Mouse (Mus musculus): ENCODE results near the gene Zfp292. TPM values are rescaled to one million over a fixed set of nuclear protein-coding genes. Genes with fewer than 3 reads are reported as not detected.

Zfp292 gene
- total RNA-seq, 1 experiment from 2014 or later = 65.7 TPM

DNA sequence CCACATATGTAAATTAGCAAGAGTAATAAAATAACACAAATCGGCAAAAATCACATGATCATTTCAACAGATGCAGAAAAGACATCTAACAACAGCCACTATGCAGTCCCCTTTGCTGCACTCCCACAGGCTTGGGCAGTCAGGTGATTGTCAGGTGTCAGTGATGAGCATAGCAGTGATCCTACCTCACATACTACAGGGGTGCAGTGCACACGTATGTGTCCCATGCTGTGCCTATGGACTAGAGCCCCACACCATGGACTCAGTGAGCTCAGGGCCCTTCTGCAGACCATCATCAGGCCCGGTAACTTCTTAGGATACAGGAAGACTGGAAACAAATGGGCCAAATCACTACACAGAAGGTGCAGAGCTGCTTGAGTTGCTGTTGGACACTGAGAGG is 39.9 kb downstream of the Zfp292 start:
- ATAC-seq (replicated peaks in 1 of 2; ENCODE audit: insufficient read depth in 1 of 2, low FRiP score in 2 of 2, low TSS enrichment in 1 of 2, low read depth in 1 of 2, poor library complexity in 2 of 2, severe bottlenecking in 2 of 2) = no peak

DNA sequence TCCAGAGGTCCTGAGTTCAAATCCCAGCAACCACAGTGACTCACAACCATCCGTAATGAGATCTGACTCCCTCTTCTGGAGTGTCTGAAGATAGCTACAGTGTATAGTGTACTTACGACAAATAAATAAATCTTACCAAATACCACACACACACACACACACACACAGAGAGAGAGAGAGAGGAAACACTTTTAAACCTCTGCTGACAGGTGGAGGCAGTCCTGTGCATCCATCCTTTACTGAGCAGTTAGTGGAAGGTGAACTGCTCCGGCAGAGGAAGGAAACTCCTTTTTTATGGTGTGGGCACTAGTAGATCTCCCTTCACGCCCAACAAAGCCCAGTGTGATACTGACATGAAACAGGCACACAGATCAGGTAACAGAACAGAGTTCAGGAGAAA is 51.3 kb downstream of the Zfp292 start:
- no peak for ATAC-seq (replicated peaks in 1 of 2; ENCODE audit: insufficient read depth in 1 of 2, low FRiP score in 2 of 2, low TSS enrichment in 1 of 2, low read depth in 1 of 2, poor library complexity in 2 of 2, severe bottlenecking in 2 of 2)

DNA sequence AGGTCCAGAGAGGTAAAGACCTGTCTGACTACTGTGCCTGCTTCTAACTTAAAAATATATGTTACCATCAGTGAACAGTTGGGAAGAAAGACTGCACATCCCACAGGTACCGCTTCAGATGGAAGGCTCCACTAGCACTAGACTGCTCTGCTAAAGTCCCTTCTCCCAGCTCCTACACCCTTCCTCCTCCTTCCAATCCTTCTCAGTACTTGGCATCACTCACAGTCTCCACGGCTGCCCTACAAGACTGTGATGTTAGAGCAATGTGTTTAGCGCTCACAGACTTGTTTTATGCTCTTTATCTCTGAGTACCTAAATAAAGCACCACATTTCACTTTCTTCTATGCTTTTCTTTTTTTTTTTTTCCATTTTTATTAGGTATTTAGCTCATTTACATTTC is 53.3 kb downstream of the Zfp292 start:
- ATAC-seq (replicated peaks in 1 of 2; ENCODE audit: insufficient read depth in 1 of 2, low FRiP score in 2 of 2, low TSS enrichment in 1 of 2, low read depth in 1 of 2, poor library complexity in 2 of 2, severe bottlenecking in 2 of 2) = no peak

DNA sequence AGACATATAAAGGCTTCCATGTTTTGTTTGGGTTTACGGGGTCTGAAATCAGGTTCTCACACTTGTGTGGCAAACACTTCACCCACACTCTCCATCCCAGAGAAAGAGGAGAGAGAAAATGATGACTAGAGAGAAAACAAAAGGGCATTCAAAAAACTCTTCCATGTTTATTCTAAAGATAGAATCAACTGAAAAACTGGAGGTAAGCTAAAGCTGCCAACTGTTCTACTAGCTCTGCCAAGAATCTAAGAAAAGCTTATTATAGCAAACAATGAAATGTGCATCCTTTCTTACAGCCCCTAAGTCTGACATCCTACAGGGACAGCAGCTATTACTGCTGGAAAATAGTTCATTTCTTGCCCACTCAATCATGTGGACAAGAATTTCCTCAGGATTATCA is 58.9 kb downstream of the Zfp292 start:
- ATAC-seq (replicated peaks in 1 of 2; ENCODE audit: insufficient read depth in 1 of 2, low FRiP score in 2 of 2, low TSS enrichment in 1 of 2, low read depth in 1 of 2, poor library complexity in 2 of 2, severe bottlenecking in 2 of 2) = no peak

DNA sequence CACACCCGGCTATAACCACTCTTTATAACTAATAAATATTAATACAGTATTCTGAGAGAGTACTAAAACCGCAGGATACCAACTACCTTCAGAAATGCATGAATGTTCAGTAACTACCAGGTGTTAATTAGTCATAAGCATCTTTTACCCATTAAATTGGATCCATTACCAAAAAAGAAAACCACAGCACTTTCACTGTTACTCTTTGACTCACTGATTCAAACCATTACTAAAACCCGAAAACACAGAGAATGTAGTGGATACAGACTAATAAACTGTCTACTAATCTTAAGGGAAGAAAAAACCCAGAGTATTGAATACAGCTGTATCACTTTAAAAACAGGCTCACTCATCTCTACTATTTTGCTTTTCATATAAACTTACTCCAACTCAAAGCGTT is 62.9 kb downstream of the Zfp292 start:
- no peak for ATAC-seq (replicated peaks in 1 of 2; ENCODE audit: insufficient read depth in 1 of 2, low FRiP score in 2 of 2, low TSS enrichment in 1 of 2, low read depth in 1 of 2, poor library complexity in 2 of 2, severe bottlenecking in 2 of 2)

DNA sequence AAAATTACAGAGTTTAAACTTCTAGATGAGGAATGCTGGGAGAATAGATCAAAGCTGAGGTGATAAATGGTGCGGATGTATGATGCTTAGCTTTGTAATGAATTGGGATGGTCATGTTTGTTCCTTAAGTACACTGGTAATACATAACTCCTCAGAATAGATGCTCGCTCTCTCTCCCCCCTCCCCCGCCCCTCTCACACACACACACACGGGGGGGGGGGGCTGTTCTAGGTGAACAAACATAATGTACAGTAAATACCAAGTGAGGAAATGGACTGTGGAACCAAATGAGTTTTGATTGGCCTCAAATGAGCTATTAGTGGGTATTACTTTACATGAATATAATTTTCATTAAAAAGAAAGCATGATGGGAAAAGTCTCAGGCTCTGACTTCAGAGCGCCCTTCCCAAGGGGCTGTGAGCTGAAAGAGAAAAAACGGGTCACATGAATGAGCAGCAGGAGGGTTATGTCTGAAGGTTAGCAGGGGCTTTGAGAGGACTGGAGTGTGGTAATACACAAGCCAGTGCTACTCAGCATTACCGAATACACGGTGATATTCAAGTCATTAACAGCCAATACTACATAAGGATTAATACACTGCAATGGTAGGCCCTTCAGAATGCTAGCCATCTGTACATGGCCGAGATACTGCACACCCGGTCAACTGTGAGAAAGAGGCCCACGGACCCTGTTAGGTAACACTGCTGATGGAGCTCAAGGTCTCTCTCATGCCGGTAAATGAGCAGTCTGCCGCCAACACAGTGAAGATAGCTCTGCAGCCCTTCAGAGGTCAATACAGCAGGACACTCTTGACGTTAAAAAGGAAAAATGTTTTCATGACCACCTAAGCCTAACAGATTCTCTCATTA is 81.4 kb downstream of the Zfp292 start:
- ATAC-seq (replicated peaks in 1 of 2; ENCODE audit: insufficient read depth in 1 of 2, low FRiP score in 2 of 2, low TSS enrichment in 1 of 2, low read depth in 1 of 2, poor library complexity in 2 of 2, severe bottlenecking in 2 of 2) = no peak

DNA sequence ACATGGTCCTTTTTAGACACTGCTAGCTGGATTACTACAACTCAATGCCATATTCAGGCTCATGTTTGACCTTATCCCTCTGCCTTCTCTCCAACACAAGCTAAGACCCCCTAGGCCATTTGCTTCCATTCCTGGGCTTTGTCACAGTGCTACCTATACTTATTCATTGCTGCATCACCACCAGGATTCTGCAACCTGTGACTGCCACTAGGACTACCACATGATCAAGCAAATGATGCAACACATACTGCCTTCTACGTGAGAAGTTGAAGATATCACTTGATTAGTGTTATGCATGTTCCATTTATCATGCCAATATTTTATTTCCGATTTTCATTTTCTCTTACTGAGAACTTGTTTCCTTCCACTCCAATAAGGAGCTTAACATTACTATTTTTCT is 84.8 kb downstream of the Zfp292 start:
- ATAC-seq (replicated peaks in 1 of 2; ENCODE audit: insufficient read depth in 1 of 2, low FRiP score in 2 of 2, low TSS enrichment in 1 of 2, low read depth in 1 of 2, poor library complexity in 2 of 2, severe bottlenecking in 2 of 2) = no peak

DNA sequence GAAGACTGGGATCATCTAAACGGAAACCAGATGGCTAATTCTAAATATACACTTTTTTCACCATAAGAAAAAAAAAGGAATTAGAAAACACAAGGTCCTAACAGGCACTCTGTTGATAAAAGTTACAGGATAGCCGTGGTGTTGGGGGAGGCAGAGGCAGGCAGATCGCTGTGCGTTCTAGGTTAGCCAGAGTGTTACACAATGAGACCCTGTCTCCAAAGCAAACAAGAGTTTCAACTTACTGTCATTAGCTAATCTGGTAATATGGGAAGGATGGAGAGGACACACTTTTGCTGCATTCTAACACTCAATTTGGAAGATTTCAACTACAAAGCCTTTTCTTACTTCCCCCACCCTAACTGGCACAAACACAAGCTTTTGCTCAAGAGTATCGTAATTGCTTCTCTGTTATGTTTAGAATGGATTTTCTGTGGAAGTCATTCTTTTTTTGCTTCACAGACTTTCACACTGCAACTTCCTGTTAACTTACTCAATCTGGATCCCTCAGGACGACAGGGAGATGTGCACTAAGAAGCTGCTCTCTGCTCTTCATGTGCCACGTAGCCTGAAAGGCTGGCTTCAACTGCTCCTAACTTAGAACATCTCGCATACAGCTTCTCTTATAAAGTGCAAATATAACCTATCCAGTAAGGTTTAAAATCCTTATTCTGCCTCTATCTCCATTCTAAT is 85.3 kb downstream of the Zfp292 start:
- ATAC-seq (replicated peaks in 1 of 2; ENCODE audit: insufficient read depth in 1 of 2, low FRiP score in 2 of 2, low TSS enrichment in 1 of 2, low read depth in 1 of 2, poor library complexity in 2 of 2, severe bottlenecking in 2 of 2) = 0 out of 4 replicates have a peak, but pooled peaks of 1 of the 2 experiments have one; percentile 17

DNA sequence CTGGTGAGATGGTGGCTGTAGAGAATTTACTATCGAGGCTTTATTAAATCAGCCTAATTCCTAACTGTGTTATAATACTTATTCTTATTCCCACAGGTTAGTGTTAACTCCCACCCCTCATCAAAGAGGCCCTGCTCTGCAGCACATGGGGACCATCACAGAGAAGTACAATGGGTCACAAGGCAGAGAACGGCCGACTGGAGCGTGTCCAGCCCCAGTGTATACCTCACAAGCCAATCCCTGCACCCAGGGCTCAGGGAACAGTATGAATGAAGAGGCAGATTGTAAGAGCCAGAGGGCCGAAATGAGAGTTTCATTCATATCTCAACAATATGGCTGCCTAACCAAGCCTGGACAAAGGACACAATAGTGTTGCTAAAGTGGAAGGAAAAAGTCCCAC is 86.5 kb downstream of the Zfp292 start:
- no peak for ATAC-seq (replicated peaks in 1 of 2; ENCODE audit: insufficient read depth in 1 of 2, low FRiP score in 2 of 2, low TSS enrichment in 1 of 2, low read depth in 1 of 2, poor library complexity in 2 of 2, severe bottlenecking in 2 of 2)

DNA sequence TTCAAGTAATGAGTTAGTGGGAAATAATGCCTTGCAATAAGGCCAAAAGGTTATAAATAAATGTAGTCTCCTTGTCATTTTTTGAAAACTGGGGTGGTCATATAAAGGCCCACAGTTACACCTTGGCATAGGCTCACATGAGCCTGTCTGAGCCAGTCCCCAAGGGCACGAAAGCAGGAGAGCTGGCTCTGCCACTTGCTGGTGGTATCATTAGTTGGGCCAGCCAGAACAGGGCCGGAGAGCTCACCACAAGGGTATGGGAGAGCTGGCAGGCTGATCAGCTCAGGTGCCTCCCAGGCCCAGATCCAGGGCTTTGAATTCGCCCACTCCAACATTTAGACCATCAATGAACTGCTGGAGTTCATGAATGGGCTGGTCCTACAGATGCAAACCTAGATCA is 96.3 kb downstream of the Zfp292 start:
- no peak for ATAC-seq (replicated peaks in 1 of 2; ENCODE audit: insufficient read depth in 1 of 2, low FRiP score in 2 of 2, low TSS enrichment in 1 of 2, low read depth in 1 of 2, poor library complexity in 2 of 2, severe bottlenecking in 2 of 2)

DNA sequence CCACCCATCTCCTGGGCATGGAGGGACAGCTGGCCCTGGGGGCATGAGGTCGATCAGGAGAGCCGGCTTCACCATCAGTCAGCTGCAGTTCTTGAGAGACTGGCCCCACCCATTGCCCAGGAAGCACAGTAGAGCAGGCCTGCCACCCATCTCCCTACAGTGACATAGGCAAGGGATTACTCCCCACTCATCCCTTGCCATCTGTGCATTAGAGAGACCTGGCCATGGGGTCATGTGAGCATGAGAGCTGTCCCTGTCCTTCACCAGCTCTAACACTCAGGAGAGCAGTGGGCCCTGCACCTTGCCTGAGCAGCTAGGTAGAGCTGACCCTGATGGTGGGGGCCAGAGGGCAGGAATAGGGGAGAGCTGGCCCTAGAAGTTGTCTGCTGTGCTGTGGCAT is 97.1 kb downstream of the Zfp292 start:
- no peak for ATAC-seq (replicated peaks in 1 of 2; ENCODE audit: insufficient read depth in 1 of 2, low FRiP score in 2 of 2, low TSS enrichment in 1 of 2, low read depth in 1 of 2, poor library complexity in 2 of 2, severe bottlenecking in 2 of 2)

DNA sequence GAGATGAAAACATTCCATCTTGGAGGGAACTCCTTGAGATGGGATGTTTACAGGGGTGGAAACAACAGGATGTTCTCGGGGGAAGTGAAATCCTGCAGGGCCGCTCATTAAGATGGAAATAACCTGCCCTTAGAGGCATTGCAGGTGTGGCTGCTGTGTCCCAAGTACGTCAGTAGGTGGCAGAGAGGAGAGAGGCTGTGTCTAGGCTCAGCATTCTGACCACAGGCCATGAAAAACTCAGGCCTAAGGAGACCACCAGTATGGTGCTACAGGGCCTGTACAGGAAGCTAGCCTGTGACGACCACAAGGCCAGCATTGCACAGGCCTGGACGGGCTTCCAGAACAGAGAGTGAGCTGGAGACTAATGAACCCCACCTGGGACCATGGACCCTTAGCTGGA is 97.9 kb downstream of the Zfp292 start:
- ATAC-seq (replicated peaks in 1 of 2; ENCODE audit: insufficient read depth in 1 of 2, low FRiP score in 2 of 2, low TSS enrichment in 1 of 2, low read depth in 1 of 2, poor library complexity in 2 of 2, severe bottlenecking in 2 of 2) = no peak; a peak in 1 of 4 replicates

DNA sequence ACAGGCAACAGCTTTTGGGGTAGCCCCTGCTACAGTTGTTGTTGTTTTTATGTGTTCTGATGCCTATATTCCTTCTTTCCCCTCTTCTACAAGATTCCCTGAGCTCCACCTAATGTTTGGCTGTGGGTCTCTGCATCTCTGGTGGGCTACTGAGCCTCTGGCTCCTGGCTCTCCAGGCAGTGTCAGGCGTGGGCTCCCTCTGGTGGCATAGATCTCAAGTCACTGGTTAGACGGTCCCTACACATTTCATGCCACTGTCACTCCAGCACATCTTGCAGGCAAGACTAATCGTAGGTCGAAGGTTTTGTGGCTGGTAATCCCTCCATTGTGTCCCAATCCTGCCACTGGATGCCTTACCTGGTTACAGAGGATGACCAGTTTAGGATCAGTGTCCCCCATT is 100.0 kb downstream of the Zfp292 start:
- ATAC-seq (replicated peaks in 1 of 2; ENCODE audit: insufficient read depth in 1 of 2, low FRiP score in 2 of 2, low TSS enrichment in 1 of 2, low read depth in 1 of 2, poor library complexity in 2 of 2, severe bottlenecking in 2 of 2) = no peak

DNA sequence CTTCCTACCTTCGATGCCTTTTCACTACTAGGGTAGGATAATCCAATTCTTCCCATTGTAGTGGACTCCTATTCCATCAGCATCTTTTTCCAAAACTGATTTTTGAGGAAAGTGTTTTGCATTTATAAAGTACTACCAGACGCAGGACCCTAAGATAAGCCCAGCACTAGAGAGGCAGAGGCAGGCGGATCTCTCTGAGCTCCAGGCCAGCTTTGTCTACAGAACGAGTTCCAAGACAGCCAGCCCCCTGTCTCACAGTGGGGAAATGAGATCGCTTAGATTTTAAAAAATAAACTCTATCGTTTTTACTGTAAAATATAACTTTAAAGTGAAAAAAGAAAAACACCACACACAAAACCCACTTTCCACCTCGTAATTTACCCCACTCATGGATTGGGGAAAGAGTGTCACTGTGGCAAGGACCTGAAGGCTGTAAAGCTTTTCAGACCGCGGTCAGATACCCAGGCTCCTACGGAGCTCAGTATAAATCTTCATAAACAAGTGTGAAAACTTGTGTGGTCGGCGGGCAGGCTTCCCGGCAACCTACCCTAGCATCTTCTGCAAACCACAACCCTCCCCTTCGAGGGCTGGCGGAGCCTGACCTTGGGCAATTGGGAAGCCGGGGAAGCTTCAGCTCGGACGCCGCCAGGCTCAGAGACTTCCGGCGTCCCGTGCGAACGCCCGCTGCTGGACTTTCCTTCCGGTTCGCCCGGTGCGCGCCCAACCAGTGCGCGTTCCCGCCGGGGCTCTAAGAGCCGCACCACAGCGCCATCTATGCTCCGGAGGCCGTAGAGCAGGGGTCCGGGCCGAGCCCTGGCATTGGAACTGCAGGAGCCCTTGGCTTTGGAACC is 104.9 kb downstream of the Zfp292 start, which contains the start of gene Smim8:
TSS of gene Smim8 (minus strand) at position 747 of the 851 bp plus-strand sequence.
- peak; percentile 98 for ATAC-seq (replicated peaks in 1 of 2; ENCODE audit: insufficient read depth in 1 of 2, low FRiP score in 2 of 2, low TSS enrichment in 1 of 2, low read depth in 1 of 2, poor library complexity in 2 of 2, severe bottlenecking in 2 of 2)

DNA sequence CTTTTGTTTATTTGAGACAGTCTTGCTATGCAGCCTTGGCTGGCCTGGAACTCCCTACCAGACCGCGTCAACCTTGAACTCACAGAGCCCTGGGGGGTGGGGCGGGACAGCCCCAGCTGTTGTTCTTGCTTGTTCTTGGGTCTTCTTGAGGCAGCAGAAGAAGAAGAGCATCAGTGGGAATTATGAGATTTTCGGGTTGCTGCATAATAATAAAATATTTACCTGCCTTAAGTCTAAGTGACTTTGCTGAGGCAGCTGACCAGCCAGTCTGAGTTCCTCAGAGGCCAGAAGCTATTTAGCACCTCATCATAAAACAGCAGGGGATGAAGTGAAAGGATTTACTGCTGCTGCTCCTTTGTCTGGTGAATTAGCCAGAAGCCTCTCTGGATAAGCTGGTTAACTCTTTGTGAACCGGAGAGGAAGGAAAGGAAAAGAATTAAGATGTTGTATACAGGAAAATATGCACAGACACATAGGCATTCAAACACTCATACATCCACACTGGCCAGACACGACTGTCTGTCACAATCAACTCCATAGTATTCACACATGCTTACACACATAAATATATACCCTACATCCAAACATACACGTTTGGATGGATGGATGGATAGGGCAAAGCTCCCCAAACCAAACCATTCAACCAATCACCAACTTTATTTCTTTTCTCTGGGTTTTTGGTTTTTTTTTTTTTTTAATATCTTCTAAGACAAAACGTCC is 110.9 kb downstream of the Zfp292 start:
- ATAC-seq (replicated peaks in 1 of 2; ENCODE audit: insufficient read depth in 1 of 2, low FRiP score in 2 of 2, low TSS enrichment in 1 of 2, low read depth in 1 of 2, poor library complexity in 2 of 2, severe bottlenecking in 2 of 2) = no peak

DNA sequence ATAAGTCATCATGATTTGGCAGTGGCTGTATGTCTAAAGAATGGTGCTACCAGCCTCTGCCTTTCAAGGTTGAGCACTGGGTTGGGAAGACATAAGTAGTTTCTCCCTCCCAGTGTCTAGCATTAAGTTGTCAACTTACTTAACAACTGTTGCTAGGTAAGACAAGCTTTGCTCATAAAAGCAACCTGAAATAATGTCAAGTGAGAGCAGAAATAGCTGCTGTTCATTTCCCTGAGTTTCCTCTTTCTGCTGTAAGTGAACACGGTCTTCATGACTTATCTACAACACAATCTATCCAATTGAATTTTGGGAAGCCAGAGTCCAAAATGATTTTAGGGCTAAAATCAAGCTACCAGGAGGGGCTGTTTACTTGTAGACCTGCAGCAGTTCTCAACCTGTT is 126.6 kb downstream of the Zfp292 start, which contains the start of gene Gm136:
TSS of gene Gm136 (minus strand) at position 101 of the 400 bp plus-strand sequence.
- no peak for ATAC-seq (replicated peaks in 1 of 2; ENCODE audit: insufficient read depth in 1 of 2, low FRiP score in 2 of 2, low TSS enrichment in 1 of 2, low read depth in 1 of 2, poor library complexity in 2 of 2, severe bottlenecking in 2 of 2)

Measured in hematopoietic stem cell, adult 5-6 weeks (primary cell).